Mouse (Mus musculus) 3T3-L1 (cell line): ENCODE results near the gene Hoxa10.

Experiments used
- DNase-seq: peaks from one replicate; pipeline ENCODE4 v3.0.0-alpha.2; 2015; ENCODE audit warnings: low read depth, low spot score

The Hoxa10 gene

DNA sequence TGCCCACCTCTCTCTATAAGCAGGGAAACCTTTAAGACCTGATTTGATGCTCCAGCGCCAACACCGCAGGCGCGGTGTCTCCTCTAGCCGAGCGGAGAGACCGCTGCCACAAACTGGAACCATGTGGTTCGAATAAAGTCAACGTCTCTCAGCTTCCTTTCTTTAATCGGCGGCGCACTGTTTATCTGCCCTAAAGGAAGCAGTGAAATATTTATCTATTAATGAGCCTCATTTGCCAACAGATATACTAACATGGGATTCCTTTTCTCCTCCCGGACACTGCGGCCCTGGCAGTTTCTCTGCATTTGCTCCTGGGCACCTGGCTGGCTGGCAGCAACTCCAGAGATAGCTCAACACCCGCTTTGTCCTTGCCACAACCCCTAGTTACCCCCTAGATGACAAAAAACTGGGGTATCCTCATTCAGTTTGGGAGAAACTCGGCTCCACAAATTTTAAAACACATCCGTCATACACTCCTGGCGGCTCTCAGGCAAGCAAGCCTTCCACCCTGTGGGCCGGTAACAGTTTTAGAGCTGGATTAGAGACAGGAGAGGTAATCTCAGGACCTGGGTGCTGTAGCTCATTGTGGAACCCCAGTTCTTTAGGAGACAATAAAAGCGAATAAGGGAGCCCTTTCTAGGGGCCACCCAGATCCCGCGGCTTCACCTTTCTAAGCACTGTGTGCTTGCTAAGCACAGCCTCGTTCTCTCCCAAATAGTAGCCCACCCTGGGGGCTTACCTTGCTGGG lies 22.6 kb downstream of the Hoxa10 start:
- no peak for DNase-seq

DNA sequence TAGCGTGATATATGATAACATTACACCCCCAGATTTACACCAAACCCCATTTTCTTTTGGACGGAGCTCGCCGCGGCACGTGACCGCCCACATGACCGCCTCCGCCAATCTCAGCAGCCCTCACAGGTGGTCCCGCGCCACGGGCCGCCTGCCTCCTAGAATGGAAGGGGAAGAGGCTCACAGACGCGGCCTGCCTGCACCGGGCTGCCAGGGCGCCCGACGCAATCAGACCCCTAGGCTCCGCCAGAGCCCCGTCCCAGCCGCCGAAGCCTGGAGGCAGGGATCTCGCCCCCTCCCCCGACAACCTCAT lies 23.2 kb downstream of the Hoxa10 start:
- DNase-seq: peak; percentile 78

DNA sequence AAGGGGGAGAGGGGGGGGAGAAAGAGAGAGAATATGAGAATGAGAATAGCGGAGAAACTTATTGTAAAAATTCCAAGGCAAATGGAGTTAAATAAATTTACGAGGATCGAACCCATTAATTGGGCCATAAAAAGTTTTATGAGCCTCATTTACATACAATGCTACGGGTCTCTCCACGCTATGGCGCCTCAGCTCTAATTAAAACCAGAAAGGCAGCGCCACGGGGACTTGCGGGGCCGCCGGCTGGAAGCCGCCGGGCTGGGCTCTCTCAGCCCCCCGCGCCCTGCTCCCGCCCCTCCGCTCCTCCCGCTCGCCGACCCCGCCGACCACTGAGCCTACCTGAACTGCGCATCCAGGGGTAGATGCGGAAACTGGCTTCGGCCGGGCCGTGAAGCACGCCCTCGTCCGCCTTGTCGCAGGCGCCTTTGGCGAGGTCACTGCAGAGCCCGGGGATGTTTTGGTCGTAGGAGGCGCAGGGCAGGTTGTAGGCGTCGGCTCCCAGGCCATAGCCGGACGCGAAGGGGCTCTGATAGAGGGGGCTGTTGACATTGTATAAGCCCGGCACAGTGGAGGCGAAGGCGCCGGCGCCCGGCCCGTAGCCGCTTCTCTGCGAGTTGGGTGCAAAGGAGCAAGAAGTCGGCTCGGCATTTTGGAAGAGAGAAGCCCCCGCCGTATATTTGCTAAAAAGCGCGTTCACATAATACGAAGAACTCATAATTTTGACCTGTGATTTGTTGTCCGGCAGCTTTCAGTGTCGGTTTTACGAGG lies 23.8 kb downstream of the Hoxa10 start:
- peak; percentile 22 for DNase-seq

DNA sequence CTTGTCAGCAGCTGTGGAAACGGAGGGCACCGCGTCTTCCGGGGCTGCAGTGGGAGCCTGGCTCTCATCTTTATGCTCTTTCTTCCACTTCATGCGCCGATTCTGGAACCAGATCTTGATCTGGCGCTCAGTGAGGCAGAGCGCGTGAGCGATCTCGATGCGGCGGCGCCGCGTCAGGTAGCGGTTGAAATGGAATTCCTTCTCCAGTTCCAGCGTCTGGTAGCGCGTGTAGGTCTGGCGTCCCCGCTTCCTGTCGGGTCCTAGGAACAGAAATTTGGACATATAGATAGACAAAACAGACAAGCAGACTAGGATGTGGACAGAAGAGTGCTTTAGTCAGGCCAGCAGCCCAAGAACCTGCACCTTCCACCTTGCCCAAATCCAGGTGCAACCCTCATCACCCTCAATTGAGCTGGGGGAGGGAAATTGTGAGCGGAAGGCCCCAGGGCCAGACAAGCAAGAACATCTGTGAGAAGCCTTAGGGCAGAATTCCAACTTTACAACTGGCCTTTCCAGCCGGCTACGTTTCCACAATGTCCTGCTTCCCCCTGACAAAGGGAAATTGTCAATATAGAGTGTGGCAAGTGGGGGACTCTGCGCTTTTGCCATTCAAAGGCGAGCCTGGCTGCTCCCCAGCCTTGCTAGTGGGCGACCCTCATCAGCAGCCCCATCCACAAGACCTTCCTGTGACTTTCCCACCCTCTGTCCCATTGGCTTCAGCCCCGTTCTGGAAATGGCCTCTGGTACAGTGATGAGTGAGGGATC lies 24.7 kb downstream of the Hoxa10 start:
- DNase-seq: no peak

DNA sequence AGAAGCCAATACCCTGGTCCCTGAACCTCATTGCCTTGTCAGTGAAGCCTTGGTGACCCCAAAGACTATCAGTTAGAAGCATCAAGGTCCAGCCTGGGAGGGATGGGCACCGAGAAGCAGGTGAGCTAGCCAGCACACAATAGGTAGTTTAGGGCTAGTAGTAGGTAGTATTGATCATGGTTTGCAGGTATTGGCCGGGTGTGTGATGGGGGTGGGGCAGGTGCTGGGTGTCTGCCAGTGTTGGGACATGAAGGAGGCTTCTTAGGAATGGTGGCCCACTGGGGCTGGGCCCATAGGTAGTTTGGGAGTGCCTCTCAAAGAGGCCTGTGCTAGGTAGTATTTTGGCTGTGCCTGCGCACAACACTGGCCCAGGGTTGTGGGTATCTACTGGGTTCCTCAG lies 25.6 kb downstream of the Hoxa10 start:
- no peak for DNase-seq

DNA sequence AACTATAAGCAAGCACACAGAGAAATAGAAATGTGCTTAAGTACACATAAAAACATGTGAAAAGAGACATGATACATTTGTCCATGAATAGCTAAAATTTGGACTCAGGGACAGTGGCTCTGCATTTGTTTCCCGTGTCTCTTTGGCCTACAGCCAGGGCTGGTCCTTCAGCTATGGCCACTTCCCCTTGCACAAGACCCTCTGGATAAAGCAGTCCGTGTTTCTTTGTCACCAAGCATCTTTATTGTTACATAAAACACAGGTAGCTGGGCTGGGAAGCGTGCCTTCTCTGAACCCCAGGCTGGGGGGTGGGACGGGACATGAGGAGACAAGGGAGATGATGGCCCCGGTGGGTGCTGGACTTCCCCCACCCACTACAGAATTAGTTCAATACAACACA lies 26.4 kb downstream of the Hoxa10 start:
- DNase-seq: peak; percentile 35

DNA sequence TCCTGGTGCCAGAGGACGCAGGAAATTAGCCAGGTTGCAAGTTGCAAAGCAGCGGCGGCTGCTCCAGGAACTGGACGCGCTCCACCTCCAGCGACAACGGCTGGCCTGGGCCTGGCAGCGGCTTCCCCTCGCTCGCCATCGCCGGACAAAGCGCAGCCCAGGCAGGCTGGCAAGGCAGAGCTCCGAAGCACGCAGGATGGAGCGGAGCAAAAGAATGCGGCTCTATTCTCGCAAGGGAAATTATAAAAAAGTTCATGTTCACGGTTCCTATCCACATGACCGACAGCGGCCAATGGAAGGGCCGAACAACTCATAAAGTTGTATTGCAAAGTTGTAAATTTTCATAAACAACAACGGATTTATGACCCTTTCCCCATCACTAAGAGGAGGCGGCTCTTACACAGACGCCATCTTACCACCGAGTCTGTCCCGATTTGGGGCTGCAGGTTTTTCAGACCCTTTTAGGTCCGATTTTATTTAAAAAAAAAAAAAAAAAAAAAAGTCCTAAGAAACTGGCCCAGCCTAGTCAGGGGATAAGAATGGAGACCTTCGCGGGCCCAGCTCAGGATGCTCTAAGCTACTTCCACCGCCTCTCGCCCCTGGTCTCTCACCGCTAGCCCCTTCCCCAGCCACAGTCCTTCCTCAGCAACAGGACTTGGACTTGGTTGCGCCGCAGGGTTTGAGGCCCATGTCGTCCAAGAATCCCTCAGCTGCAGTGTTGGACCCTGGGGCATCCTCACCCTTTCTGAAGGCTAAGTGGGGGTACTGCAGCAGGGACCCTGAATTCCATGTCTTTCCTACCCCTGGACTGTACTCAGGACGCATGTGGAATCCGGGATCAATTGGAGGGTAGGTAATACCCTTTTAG lies 27.3 kb downstream of the Hoxa10 start, which contains the start of the genes Hoxa3 and Gm28308:
TSS of gene Hoxa3 (minus strand) at position 218 of the 868 bp plus-strand sequence.
TSS of gene Gm28308 (minus strand) at position 221 of the 868 bp plus-strand sequence.
- DNase-seq: peak; percentile 94

DNA sequence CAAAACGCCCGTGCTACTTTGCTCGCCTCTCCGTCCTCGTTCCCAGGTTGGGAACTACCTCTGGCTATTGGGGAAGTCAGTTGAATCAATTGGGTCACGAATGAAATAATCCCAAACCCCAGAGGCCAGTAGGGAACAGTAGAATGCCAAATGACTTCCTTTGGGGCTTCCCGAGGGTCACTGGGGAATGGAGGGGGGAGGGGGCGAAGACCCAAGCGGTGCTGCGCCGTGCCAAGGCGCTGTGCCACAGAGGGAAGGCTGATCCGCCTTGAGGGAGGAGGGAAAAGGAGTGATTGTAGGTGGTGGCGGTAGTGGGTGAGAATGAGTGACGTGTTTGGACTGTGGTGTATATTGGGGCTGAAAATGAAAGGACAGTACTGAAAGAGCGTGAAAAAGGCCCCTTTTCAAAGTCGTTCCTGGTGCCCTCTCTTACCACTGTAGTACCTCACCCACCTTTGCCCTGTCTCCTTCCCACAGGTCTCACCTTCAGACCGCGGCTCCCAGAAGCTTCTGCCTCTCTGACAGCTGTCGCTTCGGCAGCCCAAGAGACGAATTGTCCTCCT lies 28.0 kb downstream of the Hoxa10 start:
- peak; percentile 80 for DNase-seq

DNA sequence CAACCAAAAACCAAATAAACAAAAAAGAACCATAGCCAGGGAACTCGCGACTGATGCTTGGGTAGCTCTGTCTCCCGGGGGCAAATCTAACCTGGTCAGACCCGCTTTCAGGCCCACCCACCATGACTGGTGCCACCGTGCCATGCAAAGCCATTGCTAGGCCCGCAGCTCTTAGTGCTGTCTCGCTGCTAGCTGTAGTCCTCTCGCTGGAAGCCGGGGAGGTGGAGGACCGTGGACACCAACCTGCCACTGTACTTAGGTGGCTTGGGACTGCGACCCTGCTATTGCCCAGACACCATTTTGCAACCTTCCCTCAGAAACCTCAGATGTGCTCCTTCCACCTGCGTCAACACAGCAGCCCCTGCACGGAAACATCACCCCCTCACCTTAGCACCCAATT lies 28.7 kb downstream of the Hoxa10 start:
- DNase-seq: peak; percentile 54

DNA sequence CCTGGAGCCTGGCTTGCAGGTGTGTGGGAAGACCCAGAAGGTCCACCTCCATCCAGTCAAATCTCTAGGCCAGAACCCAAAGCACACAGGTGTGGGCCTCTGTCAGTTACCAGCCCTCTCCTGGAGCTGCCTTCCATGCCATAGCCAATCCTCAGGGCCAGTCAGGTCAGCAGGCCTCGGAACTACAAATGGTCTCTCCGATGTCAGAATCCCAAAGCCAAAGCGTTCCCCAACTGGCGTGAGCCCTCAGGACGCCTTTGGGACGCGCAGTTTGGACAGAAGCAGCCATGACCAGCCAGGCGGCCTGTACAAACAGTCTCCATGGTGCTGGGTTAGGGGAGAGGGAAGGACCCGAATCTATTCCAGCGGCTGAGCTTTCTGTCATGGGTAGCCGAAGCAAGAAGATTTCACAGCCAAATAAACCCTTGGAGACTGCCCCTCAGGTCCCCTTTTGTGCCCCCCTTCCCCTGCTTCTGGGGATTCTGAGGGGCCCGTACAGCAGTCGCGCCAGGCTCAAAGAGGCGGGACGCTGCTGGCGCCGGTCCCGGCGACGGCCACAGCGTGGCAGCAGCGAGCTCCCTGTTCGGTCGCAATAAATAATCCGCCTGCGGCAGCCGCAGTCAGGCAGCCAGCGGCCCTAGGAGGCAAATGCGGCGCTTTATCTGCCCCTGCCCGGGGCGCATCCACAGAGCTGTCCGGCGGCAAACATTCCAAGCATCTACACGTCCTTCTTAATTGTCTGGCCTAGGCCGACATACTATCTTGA lies 29.3 kb downstream of the Hoxa10 start:
- DNase-seq: peak; percentile 86

DNA sequence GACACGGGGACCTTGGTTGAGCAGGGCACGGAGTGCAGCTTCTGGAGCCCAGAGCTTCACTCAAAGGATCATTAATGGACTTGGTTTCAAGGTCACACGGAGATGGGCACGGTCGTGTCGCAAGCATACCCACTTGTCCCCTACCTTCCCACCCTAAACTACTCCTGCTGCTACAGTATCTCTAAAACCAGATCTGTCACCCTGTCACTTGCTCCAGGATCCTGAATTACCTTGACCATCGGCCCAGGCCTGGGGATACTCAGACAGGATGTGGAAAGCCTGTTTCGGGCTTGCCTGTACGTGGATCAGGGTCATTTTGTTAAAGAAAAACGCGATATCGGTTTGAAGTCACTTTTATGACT lies 31.0 kb downstream of the Hoxa10 start:
- no peak for DNase-seq

DNA sequence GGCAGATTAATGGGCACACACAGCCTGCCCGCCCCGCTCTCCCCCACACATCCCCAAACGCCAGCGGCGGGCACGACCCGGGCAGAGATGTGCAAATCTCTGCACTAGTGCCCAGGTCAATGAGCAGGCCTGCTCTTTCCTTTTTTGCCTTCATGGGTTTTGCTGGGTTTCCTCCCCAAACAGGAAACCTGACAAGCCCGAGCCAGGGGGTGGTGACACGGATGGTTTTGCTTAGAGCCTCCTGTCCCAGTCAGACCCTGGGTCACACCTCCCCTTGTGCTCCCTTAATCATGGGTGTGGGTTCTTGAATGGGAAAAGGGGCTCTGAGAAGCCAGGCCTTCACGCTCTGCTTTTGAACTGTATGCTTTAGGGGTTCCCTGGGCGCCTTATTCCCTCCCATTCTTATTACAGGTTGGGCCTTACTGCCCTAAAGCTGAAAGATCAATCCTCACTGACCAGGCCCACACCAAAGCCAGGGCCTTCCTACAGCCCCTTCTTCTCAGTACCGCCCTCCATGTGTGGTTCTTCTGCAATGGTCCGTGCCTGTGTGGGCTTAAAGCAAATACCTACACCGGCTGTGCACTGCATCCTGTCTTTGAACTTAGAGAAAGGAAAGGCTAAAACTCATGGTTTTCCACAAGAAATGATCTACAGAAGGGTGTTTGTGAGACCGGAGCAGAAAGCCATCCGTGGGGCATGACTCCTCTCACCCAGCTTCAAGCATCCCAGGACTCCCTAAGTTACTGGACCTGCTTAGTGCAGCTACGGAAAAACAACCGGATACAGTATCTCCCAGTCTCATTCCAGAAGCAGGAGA lies 31.6 kb downstream of the Hoxa10 start:
- DNase-seq: no peak

DNA sequence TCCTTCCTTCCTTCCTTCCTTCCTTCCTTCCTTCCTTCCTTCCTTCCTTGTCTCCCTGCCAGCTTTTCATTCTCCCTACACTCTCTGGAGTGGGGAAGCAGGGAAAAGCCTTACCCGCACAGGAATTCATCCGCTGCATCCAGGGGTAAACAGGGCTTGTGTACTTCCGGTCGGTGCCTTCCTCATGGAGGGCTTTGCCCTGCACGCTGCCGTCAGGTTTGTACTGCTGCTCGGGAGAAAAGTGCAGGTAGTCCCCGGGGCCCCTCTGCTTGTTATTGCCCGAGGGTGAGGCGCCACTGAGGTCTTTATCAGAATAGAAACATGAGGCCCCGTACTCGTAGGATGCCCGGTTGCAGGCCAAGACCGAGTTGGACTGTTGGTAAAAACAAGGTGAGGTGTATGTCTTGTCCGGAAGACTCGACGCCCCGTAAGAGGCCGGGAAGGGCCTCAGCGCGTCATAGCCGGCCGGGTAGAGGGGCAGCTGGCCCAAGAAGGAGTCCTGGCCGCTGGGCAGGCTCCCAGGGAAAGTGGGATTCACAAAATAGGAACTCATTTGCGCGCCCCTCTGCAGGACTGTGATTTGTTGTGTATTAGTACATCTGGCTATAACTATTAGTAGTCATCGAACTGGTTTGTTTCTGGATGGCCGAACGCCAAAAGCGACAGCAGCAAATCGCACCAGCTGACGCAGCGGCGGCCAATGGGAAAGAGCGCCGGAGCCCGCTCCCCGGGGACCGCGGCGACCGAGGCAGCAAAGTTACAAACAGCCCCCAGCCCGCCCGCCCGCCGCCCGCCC lies 32.4 kb downstream of the Hoxa10 start, which contains the start of gene Hoxa6:
TSS of gene Hoxa6 (minus strand) at position 651 of the 796 bp plus-strand sequence.
- DNase-seq: no peak

DNA sequence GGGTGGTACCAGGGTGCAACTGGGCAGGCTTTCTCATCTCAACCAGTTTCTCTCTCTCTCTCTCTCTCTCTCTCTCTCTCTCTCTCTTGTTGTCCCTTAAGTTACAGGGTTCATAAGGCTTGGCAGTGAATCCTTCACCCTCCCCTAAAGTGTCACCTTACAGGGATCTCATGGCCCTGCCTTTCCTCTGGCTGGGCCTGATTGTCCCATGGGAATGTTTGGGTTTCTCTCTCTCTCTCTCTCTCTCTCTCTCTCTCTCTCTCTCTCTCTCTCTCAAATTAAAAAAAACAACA lies 33.0 kb downstream of the Hoxa10 start:
- DNase-seq: no peak

DNA sequence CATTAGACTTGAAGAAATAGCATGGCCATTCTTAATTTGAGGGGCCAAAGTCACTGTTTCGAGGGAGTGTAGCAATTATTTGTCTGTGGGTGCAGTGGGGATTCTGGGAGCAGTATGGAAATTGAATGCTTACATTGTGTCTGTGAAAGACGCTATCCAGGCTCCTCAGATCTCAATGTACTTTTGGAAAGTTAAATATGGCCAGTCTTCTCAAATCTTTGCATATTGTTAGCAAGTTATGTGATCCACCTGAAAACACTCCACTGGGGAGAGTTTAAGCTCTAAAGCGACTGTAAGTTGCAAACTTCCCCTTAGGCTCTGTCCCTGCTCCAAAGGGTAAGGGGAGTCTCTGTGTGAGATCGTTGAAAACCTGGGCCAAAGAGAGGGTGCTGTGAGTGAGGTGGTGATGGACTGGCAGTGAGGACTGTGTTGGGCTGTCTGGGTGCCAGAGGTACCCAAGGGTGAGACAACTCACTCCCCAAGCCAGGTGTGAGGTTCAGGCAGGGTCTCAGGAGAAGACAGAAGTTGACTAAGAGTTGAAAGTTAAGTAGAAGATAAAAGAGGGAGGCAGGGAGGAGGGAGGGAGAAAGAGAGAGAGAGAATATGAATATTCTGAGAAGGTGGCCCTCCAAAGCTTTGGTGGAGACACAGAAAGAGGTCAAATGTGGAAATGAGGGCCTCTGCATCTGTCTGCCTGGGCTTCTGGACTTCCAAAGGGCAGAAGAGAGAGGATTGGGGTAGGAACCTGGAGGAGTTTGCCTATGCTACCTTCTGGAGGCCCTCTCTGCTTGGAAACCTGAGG lies 33.6 kb downstream of the Hoxa10 start:
- DNase-seq: no peak

DNA sequence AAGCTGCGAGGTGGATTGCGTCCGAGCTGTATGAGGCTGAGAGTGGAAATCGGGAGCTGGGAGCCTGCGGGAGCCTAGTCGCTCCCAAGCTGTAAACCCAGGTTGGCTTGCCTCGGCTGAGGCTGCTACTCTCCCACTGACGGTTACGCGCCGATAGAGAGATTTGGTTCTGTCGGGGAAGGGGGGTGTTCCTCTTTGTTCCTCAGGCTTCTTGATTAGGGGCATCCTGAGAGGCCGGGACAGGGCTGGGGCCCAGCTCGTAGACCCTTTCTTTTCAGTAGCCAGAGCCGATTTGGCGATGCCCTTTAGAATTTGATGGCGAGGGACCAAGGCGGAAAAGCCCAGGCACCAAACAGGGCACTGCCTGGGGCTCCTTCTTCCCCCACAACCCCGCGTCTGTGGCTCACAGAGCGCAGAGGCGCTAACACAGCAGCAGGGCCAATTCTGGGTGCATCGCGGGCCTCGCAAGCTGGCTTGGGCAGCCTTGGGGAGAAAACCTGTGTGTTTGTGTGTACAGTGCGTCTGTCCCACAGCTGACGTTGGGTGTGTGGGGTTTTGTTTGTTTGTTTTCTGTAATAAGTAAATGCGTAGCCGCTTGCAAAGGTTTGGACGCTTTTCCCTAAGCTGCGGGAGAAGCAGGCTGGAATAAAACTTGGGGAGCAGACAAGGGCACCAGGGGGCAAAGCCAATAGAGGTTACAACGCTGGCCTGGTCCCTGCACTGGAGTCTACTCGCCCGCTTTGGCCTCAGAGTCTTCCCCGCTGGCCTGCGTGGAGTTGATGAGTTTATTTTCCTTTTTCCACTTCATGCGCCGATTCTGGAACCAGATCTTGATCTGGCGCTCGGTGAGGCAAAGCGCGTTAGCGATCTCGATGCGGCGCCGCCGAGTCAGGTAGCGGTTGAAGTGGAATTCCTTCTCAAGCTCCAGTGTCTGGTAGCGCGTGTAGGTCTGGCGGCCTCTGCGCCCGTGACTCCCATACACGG lies 34.7 kb downstream of the Hoxa10 start:
- DNase-seq: no peak

DNA sequence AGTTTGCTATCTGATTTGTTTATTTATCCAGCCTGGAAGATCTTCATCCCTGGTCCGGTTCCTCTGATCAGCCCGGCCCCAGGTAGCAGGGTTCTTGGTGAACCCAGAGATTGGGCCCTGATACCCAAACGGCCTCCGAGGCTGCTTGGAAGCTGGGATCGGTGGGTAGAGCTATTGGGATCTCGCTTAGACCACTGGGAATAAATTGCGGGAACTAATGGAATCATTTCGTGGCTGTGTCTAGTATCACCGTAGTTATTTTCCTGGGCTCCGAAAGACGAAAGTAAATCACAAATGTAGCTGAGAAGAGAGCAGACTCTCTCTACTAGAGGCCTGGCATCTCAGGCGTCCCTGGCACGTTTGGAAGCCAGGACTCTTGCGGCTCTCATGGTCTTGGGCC lies 35.4 kb downstream of the Hoxa10 start:
- no peak for DNase-seq
